Mouse (Mus musculus) cerebellum, adult 2 months (tissue): ENCODE data around the gene Copz1. TPM values are rescaled to one million over a fixed set of nuclear protein-coding genes. Genes with fewer than 3 reads are reported as not detected.

Experiments used
- DNase-seq, 2 experiments: peaks; one replicate each; pipeline ENCODE4 v3.0.0; 2021
- H3K27ac ChIP-seq: fragments of 200-500 bp; 2 replicates; pipeline ENCODE4 v1.5.1; 2012; ENCODE audit warnings: low read length, control low read depth, inconsistent platforms; ENCODE audit not compliant: insufficient read depth
- H3K27me3 ChIP-seq: fragments of 200-500 bp; 2 replicates; pipeline ENCODE4 v1.6.1; 2012; ENCODE audit warnings: inconsistent platforms, mild to moderate bottlenecking, low read length, moderate library complexity; ENCODE audit not compliant: control insufficient read depth, insufficient read depth
- H3K4me1 ChIP-seq: fragments of 200-500 bp; 2 replicates; pipeline ENCODE4 v1.6.1; 2011; ENCODE audit warnings: low read length; ENCODE audit not compliant: control insufficient read depth, insufficient read depth
- H3K4me3 ChIP-seq: fragments of 200-500 bp; replicated peaks from 2 replicates; pipeline ENCODE3; 2011; ENCODE audit warnings: mild to moderate bottlenecking, low read depth, low read length, control low read depth; ENCODE audit not compliant: insufficient read depth
- CTCF ChIP-seq: fragments of 200-500 bp; IDR thresholded peaks from 2 replicates; pipeline ENCODE4 v1.5.1; 2011; ENCODE audit warnings: low read depth, mild to moderate bottlenecking, control low read depth, low read length, moderate library complexity, borderline replicate concordance; ENCODE audit not compliant: insufficient read depth
- POLR2A ChIP-seq: fragments of 200-500 bp; IDR thresholded peaks from 2 replicates; pipeline ENCODE4 v1.6.1; 2011; ENCODE audit warnings: low read length, control low read depth, borderline replicate concordance; ENCODE audit not compliant: insufficient read depth
- WGBS: fragments of 180-500 bp; shearing (Covaris S2); methylation state at CpG from one replicate; pipeline ENCODE4 v1.1.7; 2018; 5-methylcytosine and 5-hydroxymethylcytosine counted together
- polyA plus RNA-seq: library from polyadenylated mRNA; depleted of rRNA; stranded (reverse); fragments of >200 nt; gene quantifications from 2 replicates; pipeline ENCODE4 v1.2.3, GENCODE M21; 2012

Copz1 gene
- polyA plus RNA-seq, 1 experiment = 117 TPM

DNA sequence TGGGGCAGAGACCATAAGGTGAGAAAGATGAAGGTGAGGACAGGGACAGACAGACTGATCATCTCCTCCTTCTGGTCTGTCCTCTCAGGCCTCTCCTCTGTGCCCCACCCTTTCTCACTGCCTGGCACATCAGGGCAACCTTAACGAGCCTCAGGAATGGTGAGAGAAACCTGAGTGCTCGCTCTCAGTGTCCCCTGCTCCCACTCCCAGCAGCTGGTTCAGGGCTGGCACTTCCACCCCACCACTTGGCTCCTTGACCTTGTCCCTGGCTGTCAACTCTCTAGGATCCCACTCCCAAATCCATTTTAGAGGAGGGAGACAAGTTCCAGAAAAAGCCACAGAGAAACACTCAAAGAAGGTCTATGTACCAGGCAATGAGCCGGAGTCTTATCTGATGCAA is 62.5 kb downstream of the Copz1 start:
- DNase-seq = no peak
- H3K27me3 ChIP-seq = no peaks in the 10 kb centered on the region
- no peak overlapping the region for H3K4me3 ChIP-seq
- WGBS = 81% methylated on average over 3 of the region's 3 CpGs
- H3K4me1 ChIP-seq = no peaks in the 10 kb centered on the region; the same call in 1 of the 2 replicates
- H3K27ac ChIP-seq = no peak overlapping the region
- TF ChIP-seq CTCF = no peak
- TF ChIP-seq POLR2A = no peak

DNA sequence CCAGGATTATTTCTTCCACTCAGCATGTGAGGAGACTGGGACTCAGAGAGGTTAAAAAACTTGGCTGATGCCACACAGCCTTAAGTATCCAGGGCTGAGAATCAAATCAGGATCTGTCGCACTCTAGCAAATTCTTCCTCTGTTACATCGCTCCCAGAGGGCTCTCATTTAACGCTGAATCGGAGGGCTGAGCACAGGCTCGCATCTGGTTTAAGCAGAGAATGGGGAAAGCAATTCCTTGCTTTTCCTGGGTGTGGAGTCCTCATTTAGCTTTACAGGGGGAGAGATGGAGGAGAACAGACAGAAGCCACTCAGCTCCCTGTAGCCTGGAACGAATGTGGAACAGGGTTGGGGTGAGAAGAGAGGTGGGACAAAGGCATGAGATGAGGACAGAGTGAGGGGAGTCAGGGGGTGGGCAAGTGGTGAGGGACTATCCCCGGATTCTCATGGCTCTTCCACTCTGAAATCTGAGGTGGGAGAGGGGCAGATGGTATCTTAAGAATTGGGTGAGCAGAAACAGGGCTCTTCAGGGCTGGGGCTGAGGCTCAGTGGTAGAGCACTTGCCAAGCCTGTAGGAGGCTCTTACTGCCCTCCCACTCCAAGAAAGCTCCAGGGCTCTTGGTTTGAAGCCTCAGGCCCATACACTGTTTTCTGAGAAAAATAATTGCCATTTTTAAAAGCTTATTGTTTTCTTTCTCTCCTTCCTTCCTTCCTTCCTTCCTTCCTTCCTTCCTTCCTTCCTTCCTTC is 63.1 kb downstream of the Copz1 start:
- no peak for DNase-seq
- no peak for TF ChIP-seq POLR2A
- TF ChIP-seq CTCF = no peak
- no peak overlapping the region for H3K27ac ChIP-seq
- H3K4me1 ChIP-seq = no peaks in the 10 kb centered on the region; the same call in none of the 2 replicates
- 41% methylated on average over 7 of the region's 7 CpGs for WGBS
- no peaks in the 10 kb centered on the region for H3K27me3 ChIP-seq
- no peak overlapping the region for H3K4me3 ChIP-seq

GRCm38 (mm10) chr15:103336996-103337667 is 64.6 kb downstream of the Copz1 start:
- WGBS = 43% methylated on average over 11 of the region's 11 CpGs
- DNase-seq = no peak
- H3K27ac ChIP-seq = no peak overlapping the region

GRCm38 (mm10) chr15:103338829-103339165 is 66.3 kb downstream of the Copz1 start:
- H3K27me3 ChIP-seq = no peaks in the 10 kb centered on the region
- H3K27ac ChIP-seq = no peak overlapping the region
- TF ChIP-seq CTCF (no peak), POLR2A (no peak)
- 77% methylated on average over 4 of the region's 4 CpGs for WGBS
- peak overlapping the region; percentile 54 for H3K4me3 ChIP-seq
- no peaks in the 10 kb centered on the region; the same call in none of the 2 replicates for H3K4me1 ChIP-seq
- DNase-seq = no peak

More at GRCm38 (mm10) chr15:103336996-103337667, 64.6 kb downstream of the Copz1 start:
- Histone ChIP-seq H3K4me3 (no peak overlapping the region), H3K4me1 (no peaks in the 10 kb centered on the region; the same call in none of the 2 replicates), H3K27me3 (no peaks in the 10 kb centered on the region)
- TF ChIP-seq POLR2A (no peak), CTCF (no peak)

DNA sequence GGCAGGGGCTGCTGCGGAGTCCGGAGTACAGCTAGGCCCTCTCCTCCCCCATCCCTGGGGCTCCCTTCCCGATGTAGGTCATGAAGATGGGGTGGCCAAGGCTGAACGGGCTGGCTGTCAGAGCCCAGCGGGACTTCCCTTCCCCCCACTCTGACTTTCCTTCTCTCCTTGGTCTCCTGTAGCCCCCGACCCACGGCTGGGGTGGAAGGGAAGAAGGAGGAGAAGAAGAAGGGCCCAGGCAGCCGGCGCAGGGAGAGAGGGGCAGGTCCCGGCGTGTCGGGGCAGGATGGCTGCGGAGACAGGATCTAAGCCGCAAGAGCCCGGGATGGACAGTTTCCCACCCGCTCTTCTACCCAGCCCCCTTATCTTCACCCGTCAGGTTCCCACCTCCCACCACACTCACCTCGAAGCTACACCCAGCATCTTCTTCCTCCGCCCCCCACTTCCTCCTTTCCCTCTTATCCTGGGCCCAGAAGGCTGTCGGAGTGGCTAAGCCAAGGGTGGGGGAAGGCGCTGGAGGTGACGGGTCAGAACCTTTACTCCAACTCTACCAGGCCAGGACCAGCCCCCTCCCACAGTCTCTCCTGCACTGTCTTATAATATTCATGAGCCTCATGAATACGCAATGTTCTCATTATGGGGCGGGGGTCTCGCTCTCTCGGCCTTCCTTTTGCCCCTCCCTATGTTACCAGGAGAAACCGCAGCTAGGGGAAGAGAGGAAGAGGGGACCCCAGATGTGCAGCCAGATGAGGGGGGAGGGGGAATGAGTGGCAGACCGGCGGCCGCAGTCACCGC is 66.8 kb downstream of the Copz1 start:
- H3K27ac ChIP-seq = no peak overlapping the region
- H3K4me3 ChIP-seq = peak overlapping the region; percentile 54
- H3K4me1 ChIP-seq = no peaks in the 10 kb centered on the region; the same call in none of the 2 replicates
- DNase-seq = no peak
- 34% methylated on average over 31 of the region's 31 CpGs for WGBS
- H3K27me3 ChIP-seq = no peaks in the 10 kb centered on the region
- TF ChIP-seq POLR2A (no peak), CTCF (no peak)

DNA sequence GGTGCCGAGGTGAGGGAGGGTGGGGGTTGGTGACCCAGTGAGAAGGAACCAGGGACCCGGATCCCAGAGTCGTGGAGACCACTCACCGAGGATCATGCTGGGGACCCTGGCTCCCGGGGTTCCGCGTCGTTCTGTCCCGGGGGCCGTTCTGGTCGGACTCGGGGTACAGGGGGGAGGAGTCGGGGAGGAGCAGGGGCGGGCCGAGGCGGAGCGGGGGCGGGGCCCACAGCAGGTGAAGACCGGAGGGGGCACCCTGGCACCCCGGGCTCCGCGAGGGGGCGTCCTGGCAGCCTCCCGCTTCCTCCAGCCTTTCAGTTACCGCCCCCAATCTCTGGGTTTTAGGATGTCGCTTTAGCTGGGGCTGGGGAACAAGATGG is 67.4 kb downstream of the Copz1 start, which contains the start of gene Zfp385a:
Gene Zfp385a, minus strand, starts transcription at position 133 of the 377 bp plus-strand sequence.
- H3K27ac ChIP-seq = no peak within 1 kb of the TSS
- TF ChIP-seq CTCF = no peak
- no peak for TF ChIP-seq POLR2A

GRCm38 (mm10) chr15:103340786-103341185 is 68.3 kb downstream of the Copz1 start:
- Histone ChIP-seq H3K4me3 (peak overlapping the region; percentile 10), H3K27me3 (no peaks in the 10 kb centered on the region), H3K27ac (no peak overlapping the region), H3K4me1 (no peaks in the 10 kb centered on the region; the same call in none of the 2 replicates)
- DNase-seq = no peak
- WGBS = 50% methylated on average over 4 of the region's 4 CpGs
- TF ChIP-seq POLR2A (no peak), CTCF (0 out of 2 replicates have a peak, but pooled peaks have one; percentile 11)

More for the DNA sequence above, 67.4 kb downstream of the Copz1 start, which contains the start of gene Zfp385a:
- DNase-seq = no peak
- no peaks in the 10 kb centered on the region; the same call in none of the 2 replicates for H3K4me1 ChIP-seq
- peak within 1 kb of the TSS; percentile 54 for H3K4me3 ChIP-seq
- WGBS = 3% methylated on average over 25 of the region's 26 CpGs
- no peaks in the 10 kb centered on the region for H3K27me3 ChIP-seq
